Mouse (Mus musculus) stomach, postnatal 0 days (tissue): ENCODE data around the gene Minar1.

ENCODE experiments used
- CTCF ChIP-seq: IDR thresholded peaks from 2 replicates; pipeline ENCODE4 v1.5.1; 2016; ENCODE audit warnings: antibody characterized with exemption, low read depth, mild to moderate bottlenecking, moderate library complexity
- EP300 ChIP-seq: optimal IDR thresholded peaks from 2 replicates; pipeline ENCODE3; 2016; ENCODE audit warnings: antibody characterized with exemption

DNA sequence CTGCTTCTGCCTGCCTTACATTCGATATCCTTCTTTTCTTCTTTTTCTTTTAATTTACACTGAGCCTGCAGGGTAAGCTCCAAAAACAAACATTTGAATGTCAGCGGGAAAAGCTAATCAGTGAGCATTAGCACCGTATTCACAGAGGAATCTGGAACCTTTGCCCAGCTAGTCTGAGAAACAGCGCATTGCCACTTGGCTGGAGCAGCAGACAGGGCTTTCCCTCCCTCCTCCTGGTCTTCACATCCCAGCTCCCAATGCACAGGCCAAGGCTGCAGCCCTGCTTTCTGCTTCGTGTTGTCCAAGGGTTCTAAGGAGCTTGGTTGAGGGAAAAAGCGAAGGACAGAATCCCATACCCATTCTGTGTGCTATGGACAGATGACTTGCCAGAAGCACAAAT is 2.6 kb downstream of the Minar1 start:
- TF ChIP-seq CTCF (no peak), EP300 (no peak)
